In the genomic region with DNA sequence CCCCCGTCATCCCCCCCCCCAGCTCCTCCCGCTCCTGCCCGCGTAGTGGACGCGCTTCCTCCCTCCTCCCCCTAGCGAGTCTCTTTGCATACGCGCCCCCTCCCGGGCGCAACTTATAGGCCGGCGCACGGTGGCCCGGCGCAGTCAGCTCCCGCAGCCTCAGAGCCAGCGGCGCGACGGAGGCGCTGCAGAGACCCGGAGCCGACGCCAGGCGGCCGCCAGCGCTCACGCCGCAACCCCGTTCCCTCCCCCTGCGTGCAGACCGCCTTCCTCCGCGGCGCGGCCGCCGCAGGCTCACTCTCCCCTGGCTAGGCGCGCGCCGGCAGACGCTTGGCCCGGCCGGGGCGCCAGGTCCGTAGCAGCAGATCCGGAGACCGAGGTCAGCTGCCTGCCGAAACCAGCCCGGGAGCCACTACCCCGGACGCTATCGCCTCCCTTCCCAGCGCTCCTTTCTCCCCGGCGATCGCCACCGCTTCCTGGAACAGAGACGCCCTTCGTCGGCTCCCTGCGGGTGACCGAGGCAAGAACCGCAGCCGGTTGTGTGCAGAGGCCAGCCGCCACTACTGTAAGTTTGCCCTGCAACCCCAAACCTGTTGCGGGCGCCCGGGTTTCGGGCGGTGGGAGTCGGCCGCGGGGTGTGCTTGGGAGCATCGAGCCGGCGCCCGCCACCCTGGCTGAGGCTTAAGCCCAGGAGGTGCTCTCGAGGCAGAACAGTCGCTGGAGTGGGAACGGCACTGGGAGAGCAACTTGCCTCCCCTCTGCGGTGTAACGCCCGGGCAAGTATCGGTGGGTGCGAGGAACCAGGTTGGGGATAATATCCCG, we compare ENCODE assay signal across 8 mouse cellular contexts. TPM values are rescaled to one million over a fixed set of nuclear protein-coding genes. Genes with fewer than 3 reads are reported as not detected.
DNase-seq lines count a peak whose midpoint lies in the region; ATAC-seq and TF ChIP-seq lines count a peak whose summit lies in the region.

A gene (plus strand): TSS at position 141 of the 822 bp plus-strand sequence.

- 1% methylated on average over 89 of the region's 89 CpGs for WGBS in cerebellum, adult 2 months
- under 1% methylated on average over 67 of the region's 89 CpGs for WGBS in lung, embryonic 15.5 days

- DNase-seq in MN1 (ENCODE audit: low spot score), result peak; percentile 98
- peak; percentile 58 to 69 for DNase-seq in cerebellum, adult 2 months
- peak; percentile 97 for DNase-seq in forelimb bud, embryonic 11.5 days (ENCODE audit: low read depth, low spot score)
- peak; percentile 94 for DNase-seq in heart, postnatal 4 days
- DNase-seq in layer of hippocampus, adult 8-10 months (ENCODE audit: low spot score in 2 of 2), result peak; percentile 77 to 90
- DNase-seq in ovary, postnatal 10 days (ENCODE audit: low spot score), result peak; percentile 80
- DNase-seq in thymus, postnatal 0 days (ENCODE audit: low spot score), result peak; percentile 96

- peak within 1 kb of the TSS; percentile 88 for H3K4me2 ChIP-seq in lung, embryonic 15.5 days

- peak within 1 kb of the TSS; percentile 37 for H3K4me3 ChIP-seq in cerebellum, adult 2 months (replicated peaks; ENCODE audit: insufficient read depth, low read depth, low read length)
- H3K4me3 ChIP-seq in lung, embryonic 15.5 days, result peak within 1 kb of the TSS; percentile 88

- peaks cover 13% of the 10 kb centered on the region for H3K36me3 ChIP-seq in lung, embryonic 15.5 days

- no peaks in the 10 kb centered on the region for H3K9me3 ChIP-seq in lung, embryonic 15.5 days

- 0 out of 2 replicates have a peak, but pooled peaks have one; percentile 12 for TF ChIP-seq POLR2A in cerebellum, adult 2 months (IDR thresholded peaks at IDR 0.05; ENCODE audit: borderline replicate concordance, insufficient read depth, low read length)

- peak; percentile 28; the same call in 1 of the 2 replicates for TF ChIP-seq CTCF in cerebellum, adult 2 months (IDR thresholded peaks at IDR 0.05; ENCODE audit: borderline replicate concordance, insufficient read depth, low read depth, low read length)

- 0 out of 2 replicates have a peak, but pooled peaks cover 6% of the 10 kb centered on the region for H3K4me1 ChIP-seq in cerebellum, adult 2 months (ENCODE audit: control insufficient read depth, insufficient read depth, low read length)
- H3K4me1 ChIP-seq in lung, embryonic 15.5 days, result peaks cover 61% of the 10 kb centered on the region

- peak within 1 kb of the TSS; percentile 39; the same call in 1 of the 2 replicates for H3K27ac ChIP-seq in cerebellum, adult 2 months (ENCODE audit: insufficient read depth, low read length)
- H3K27ac ChIP-seq in lung, embryonic 15.5 days, result peak within 1 kb of the TSS; percentile 98

- peak; percentile 92 for ATAC-seq in lung, embryonic 15.5 days (ENCODE audit: borderline replicate concordance, extremely low read depth, low FRiP score, low TSS enrichment)

- peak within 1 kb of the TSS; percentile 88 for H3K9ac ChIP-seq in lung, embryonic 15.5 days

- no peaks in the 10 kb centered on the region; the same call in 1 of the 2 replicates for H3K27me3 ChIP-seq in cerebellum, adult 2 months (ENCODE audit: control insufficient read depth, insufficient read depth, low read length)
- no peaks in the 10 kb centered on the region for H3K27me3 ChIP-seq in lung, embryonic 15.5 days

RNA-seq across cellular contexts. Expression of the gene that starts here (rescaled TPM):
- polyA plus RNA-seq in cerebellum, adult 2 months (2012; rRNA removed), result 16.7 and 20.2 TPM in 2 replicates
- total RNA-seq in heart, postnatal 4 days (2021), result 10 to 100 TPM; 14.1 to 15.3 TPM
- 100 to 1,000 TPM; 584 to 717 (median 649) TPM for total RNA-seq in layer of hippocampus, adult 8-10 months (2022)
- 11.7 and 12.5 TPM in 2 replicates for polyA plus RNA-seq in lung, embryonic 15.5 days (2015; fragmentation: Nextera tagmentation; extraction: Ambion mirVana)
- polyA plus RNA-seq in thymus, postnatal 0 days (2015; fragmentation: Nextera tagmentation; extraction: Ambion mirVana), result 1.9 and 2.0 TPM in 2 replicates

Comparison
In these comparisons a context has a peak if more than half of its experiments do, and no peak if none do; other contexts are left out.
1. Peak in every context shown above with its lines: DNase-seq, ATAC-seq, H3K4me3 ChIP-seq and H3K27ac ChIP-seq.
2. RNA of the gene that starts here (total RNA-seq): 584 to 717 TPM in layer of hippocampus, adult 8-10 months; 14.1 to 15.3 TPM in heart, postnatal 4 days; every median in the first group is over 10 times any median in the second.